Mouse (Mus musculus) gastrocnemius, adult 2 months (tissue): ENCODE measurements at regions not wholly inside any gene's neighbourhood (a gene's known extent, or its start where the extent isn't known, plus 50 kb on each side); places are given as distances from the start of the nearest gene placed in this dataset.

Experiments
- DNase-seq: peaks from one replicate; pipeline ENCODE4 v3.0.0; 2022
- H3K27ac ChIP-seq: fragments of 200-600 bp; 2 replicates; pipeline ENCODE4 v1.8.1; 2022; ENCODE audit warnings: mild to moderate bottlenecking
- H3K4me3 ChIP-seq: fragments of 200-600 bp; 2 replicates; pipeline ENCODE4 v1.8.1; 2022; ENCODE audit warnings: mild to moderate bottlenecking, moderate library complexity
- CTCF ChIP-seq: fragments of 200-600 bp; IDR thresholded peaks from 2 replicates; pipeline ENCODE4 v1.8.1; 2022; ENCODE audit warnings: antibody characterized with exemption, mild to moderate bottlenecking, moderate library complexity
- intact Hi-C: fragments of 180-260 bp; cut with DNase I; formaldehyde crosslinking; loops from one replicate; pipeline ENCODE4 v1.15.1; 2025

DNA sequence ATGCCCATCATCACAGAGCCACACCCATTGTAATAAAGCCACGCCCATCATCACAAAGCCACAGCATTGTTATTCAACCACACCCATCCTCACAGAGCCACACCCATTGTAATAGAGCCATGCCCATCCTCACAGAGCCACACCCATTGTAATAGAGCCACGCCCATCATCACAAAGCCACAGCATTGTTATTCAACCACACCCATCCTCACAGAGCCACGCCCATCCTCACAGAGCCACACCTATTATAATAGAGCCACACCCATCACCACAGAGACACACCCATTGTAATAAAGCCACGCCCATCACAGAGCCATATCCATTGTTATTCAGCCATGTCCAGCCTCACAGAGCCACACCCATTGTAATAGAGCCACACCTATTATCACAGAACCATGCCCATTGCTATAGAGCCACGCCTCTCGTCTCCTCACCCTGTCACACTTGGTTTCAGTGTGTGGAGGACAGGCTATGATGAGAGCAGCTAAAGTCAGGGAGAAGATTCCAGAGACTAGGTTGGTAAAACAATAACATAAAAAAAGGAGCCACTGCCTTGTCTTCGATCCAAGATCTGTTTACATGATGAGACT lies 85.6 kb downstream of the Gxylt1 start:
- no peak for DNase-seq
- TF ChIP-seq CTCF, result no peak
- no peak overlapping the region for H3K27ac ChIP-seq
- H3K4me3 ChIP-seq, result no peak overlapping the region
- intact Hi-C loops, result no loop called here

DNA sequence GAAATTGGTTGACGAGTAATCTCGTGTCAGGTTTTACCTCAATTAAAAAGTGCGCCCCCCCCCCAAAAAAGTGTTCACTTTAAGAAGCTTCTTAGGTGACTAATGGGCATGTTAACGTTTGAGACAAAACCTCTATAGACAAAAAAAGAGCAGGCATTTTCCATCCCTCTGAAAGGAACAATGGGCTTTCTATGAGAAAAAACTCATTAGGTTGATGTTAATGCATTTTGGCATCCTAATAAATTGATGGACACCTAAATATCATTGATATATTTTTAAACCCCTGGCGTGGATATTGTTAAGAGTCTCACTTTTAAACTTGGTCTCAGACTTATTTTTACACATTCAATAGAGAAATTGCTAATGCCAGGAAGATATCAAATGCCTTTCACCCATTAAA lies 98.8 kb downstream of the Gxylt1 start:
- TF ChIP-seq CTCF, result no peak
- Histone ChIP-seq H3K27ac (no peak overlapping the region), H3K4me3 (no peak overlapping the region)
- no peak for DNase-seq
- intact Hi-C loops, result no loop called here

DNA sequence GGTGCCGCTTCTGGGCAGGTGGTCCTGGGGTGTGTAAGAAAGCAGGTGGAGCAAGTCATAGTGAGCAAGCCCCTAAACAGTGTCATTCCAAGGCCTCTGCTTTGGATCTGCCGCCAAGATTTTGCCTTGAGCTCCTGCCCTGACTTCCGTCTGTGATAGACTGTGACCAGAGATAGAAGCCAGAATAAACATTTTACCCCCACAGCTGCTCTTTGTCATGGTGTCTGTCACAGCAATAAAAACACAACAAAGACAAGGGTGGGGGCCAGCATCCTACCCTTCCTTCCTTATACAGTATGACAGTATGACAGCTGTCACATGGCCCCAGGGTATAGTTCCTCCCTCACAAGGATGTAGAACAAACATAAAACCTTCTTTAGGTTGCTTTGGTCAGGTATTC lies 106.2 kb downstream of the Gxylt1 start:
- H3K4me3 ChIP-seq, result no peak overlapping the region
- no peak for DNase-seq
- intact Hi-C loops, result no loop called here
- TF ChIP-seq CTCF, result no peak
- H3K27ac ChIP-seq, result no peak overlapping the region

DNA sequence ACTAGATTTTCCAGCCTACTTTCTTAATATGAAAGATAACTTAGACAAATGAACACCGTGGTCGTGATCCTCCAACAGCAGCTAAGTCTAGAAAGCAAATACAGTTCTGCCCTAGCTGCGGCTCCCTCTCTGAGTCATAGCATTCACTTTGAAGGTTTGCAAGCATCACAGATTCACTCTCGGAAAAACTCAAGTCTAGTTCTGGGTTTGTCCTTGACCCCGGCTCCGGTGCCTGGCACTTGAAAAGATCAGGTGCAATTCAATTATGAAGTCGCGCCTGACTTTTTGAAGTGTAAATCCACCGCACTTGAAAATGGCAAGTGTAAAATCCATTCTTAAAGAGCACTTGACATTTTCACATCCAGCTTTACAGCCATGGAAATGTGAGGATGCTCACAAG lies 107.5 kb downstream of the Gxylt1 start:
- intact Hi-C loops, result no loop called here
- Histone ChIP-seq H3K4me3 (no peak overlapping the region), H3K27ac (no peak overlapping the region)
- no peak for TF ChIP-seq CTCF
- no peak for DNase-seq

DNA sequence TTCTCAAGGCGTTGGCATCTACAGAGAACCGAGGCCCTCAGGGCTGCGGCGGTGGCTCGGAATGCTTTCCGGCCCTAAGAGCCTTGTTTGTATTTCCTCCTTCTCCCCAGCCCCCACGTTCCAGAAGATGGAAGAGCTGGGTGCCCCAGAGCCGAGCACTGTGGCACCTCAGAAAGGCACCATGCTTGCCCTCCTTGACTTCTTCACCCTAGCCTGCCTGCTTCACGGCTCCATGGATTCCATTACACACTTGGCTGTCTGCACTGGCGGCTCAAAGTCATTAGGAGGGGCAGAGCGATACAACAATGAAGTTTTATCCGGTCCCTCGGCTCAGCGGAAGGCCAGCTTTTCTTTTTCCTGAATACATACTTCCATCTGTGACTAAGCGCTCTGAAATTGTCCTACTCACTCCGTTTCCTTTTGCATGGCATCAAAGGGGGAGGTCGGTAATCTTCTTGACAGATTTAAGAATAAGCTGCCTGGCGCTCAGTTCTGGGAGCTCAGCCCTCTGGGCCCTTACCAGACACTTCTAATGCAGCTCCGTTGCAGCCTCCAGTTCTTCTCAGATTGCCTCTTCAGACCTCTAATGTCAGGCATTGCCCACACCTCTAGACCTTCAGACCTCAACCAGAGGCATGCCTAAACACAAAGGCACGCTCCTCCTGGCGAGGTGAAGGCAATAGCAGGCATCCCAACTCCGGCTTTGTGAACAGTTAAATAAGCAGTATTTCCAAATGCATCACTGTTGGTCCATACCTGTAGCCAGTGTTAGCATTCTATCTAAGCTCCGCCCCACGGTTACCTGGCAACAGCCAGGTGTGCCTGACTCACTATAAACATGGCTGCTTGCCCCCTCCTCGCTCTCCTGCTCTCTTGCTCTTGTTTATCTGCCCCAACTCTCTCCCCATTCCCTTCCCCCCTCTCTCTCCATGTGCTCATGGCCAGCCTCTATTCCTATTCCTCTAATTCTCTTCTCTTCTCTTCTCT lies 112.8 kb downstream of the Gxylt1 start:
- no peak for TF ChIP-seq CTCF
- Histone ChIP-seq H3K4me3 (peak overlapping the region; percentile 47), H3K27ac (no peak overlapping the region)
- intact Hi-C loops, result no loop called here
- DNase-seq, result no peak

DNA sequence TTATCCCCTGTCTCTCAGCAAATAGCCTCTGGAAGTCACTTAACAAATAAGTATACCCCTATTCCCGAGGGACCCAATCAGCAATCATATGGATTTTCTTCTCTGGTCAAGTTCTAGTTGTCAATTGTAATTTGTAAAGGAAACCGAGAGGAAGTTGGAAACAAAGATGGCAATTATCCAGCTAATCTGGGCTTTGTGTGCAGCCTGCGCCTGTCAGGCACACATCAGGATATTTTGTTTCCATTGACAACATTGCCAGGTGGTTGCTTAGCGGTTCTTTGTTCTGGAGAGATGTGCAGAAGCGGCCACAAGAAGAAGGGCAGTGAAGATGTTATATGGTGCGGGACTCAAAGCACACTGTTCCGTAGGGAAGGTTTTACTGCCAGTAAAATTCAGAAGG lies 113.7 kb downstream of the Gxylt1 start:
- no peak for TF ChIP-seq CTCF
- Histone ChIP-seq H3K27ac (no peak overlapping the region), H3K4me3 (no peak overlapping the region)
- intact Hi-C loops, result no loop called here
- no peak for DNase-seq

DNA sequence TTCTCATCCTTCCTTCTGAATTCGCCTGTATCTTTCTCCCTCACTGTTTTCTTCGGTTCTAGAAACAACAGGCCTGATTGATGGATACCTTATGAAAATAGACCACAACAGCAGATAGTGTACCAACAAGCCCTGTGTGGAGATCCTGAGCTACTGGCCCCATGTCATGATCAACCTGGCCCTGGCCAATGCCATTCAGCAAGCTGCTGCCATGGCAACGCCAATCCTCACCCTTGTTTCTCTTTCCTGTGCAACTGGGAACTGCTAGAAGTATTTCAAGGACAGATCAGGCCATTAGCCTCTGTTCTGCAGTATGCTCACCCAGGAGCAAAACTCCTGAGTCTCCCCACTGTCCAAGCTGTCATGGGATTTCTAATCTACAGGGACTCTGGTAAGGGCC lies 119.2 kb downstream of the Gxylt1 start:
- Histone ChIP-seq H3K4me3 (no peak overlapping the region), H3K27ac (no peak overlapping the region)
- no peak for DNase-seq
- TF ChIP-seq CTCF, result no peak
- intact Hi-C loops, result no loop called here

DNA sequence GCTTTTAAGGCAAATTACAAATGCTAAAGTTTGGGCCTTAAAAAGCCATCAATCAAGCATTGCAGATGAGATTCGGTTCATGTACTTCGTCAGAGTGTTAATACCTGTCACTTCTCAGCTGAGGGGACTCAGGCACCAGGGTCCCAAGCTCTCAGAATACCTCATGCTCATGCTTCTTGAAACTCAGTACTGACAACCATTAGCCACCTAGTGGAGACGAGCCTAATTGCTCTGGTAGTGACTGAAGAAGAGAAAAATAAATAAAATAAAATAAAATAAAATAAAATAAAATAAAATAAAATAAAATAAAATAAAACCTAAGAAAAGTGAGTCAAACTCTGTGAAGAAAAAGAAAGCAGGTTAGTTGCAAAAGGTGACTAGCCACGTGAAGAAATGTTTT lies 121.0 kb downstream of the Gxylt1 start:
- H3K4me3 ChIP-seq, result no peak overlapping the region
- intact Hi-C loops, result no loop called here
- peak; percentile 4; the same call in 1 of the 2 replicates for TF ChIP-seq CTCF
- H3K27ac ChIP-seq, result no peak overlapping the region
- DNase-seq, result no peak

DNA sequence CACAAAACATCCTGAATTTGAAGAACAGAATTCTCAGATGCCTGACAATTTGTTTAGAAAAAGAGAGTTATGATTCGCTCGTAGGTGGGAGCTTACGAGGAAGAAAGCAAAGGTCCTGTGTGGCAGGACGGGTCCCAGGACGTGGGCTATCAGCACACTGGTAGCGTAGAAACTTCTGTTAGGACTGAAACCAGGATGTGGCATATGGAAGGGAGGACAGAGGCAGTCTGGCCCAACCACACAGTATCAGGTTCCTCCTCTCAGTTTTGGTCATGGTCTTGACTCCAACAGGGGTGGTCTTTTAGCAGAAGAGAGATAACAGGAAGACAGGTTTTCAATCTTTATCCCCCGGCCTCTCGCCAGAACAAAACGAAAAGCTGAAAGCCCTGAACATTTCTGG lies 130.1 kb downstream of the Gxylt1 start:
- no peak overlapping the region for H3K4me3 ChIP-seq
- DNase-seq, result no peak
- no peak overlapping the region for H3K27ac ChIP-seq
- intact Hi-C loops, result no loop called here
- TF ChIP-seq CTCF, result no peak

DNA sequence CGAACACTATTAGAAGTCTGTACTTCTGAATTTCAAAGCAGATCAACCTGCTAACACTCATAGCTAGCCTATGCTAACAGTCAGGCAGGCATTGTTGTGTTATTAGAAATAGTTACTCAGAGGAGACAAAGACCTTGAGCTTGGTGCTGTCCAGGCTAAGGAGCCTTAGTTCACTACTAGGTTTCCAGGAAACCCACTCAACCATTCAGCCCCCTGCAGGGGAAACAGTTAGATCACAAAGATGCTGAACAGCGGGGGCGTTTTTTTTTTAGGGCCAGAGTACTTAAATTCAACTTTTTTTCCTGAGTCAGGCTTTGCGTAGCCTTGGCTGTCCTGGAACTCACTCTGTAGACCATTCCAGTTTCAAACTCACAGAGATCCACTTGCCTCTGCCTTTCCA lies 130.7 kb downstream of the Gxylt1 start:
- intact Hi-C loops, result no loop called here
- H3K4me3 ChIP-seq, result no peak overlapping the region

DNA sequence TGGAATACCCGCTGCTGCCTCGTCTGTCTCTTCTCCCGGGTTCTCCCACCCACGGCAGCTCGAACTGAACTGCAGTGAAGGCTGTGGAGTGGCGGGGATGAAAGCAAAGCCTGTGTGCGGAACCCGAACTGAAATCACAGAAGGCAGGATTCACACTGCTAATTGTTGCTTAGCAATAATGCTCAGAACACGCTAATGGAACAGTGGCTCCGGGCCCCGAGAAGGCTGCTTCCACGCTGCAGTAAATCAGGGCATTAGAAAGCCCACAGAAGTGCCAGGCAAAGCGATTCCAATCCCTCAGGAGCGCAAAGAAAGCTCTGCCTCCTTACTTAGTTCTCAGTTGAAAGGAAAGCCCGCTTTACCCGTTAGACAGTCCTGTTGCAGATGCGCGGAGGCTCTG lies 141.6 kb downstream of the Gxylt1 start:
- no peak for TF ChIP-seq CTCF
- Histone ChIP-seq H3K4me3 (0 out of 2 replicates have a peak overlapping the region, but pooled peaks have one; percentile 2), H3K27ac (no peak overlapping the region)
- no peak for DNase-seq
- intact Hi-C loops, result no loop called here

More for the DNA sequence above, 130.7 kb downstream of the Gxylt1 start:
- TF ChIP-seq CTCF, result no peak
- no peak overlapping the region for H3K27ac ChIP-seq
- DNase-seq, result no peak

DNA sequence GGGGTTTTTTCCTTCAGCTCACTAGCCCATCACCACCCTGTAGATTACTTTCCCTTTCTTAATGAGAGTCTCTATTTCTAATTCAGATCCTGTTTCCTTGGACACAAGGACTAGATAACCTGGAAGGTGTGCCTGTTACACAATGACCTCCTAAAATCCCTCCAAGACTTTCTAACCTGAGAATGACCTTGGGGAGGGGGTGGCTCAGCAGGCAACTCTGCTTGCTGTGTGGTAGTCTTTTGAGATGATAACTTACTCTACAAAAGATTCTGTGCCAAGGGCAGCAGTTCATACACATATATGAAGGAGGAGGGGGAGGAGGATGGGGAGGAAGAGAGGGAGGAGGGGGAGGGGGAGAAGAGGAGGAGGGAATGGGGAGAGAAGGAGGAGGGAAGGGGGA lies 143.9 kb downstream of the Gxylt1 start:
- H3K4me3 ChIP-seq, result no peak overlapping the region
- H3K27ac ChIP-seq, result no peak overlapping the region
- TF ChIP-seq CTCF, result no peak
- intact Hi-C loops, result no loop called here
- DNase-seq, result no peak

DNA sequence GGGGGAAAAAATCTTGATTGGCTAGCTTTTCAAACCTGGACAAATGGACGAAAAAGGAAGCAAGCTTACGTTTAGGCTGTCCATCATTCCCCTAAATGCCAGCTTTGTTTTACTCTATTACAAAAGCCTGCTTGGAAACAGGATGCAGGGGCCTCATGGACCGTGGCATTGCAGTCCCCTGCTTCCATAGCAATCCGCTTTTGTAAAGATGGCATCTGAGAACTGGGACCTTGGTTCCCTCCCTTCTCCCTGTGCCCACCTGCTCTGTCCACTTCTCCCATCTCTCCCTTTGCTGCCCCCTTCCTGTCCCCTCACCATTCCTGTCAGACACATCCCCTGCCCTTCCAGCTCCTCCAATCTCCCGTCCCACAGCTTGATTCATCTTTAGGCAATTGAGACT lies 149.7 kb downstream of the Gxylt1 start:
- DNase-seq, result no peak
- intact Hi-C loops, result no loop called here

More for the DNA sequence above, 149.7 kb downstream of the Gxylt1 start:
- no peak for TF ChIP-seq CTCF
- no peak overlapping the region for H3K4me3 ChIP-seq
- H3K27ac ChIP-seq, result no peak overlapping the region
